In genomic region chr7:61982203-61982932, GRCm38 (mm10) we compare ENCODE assay signal across 8 mouse cellular contexts.
A peak's percentile ranks its signal among the peaks of the same experiment; 100 is the strongest.
DNase-seq lines count a peak whose midpoint lies in the region; ATAC-seq lines count a peak whose summit lies in the region.

No protein-coding gene starts in this region.

- H3K4me1 ChIP-seq in intestine, embryonic 15.5 days (replicated peaks): no peaks in the 10 kb centered on the region
- no peaks in the 10 kb centered on the region for H3K4me1 ChIP-seq in lung, embryonic 15.5 days

- no peaks in the 10 kb centered on the region for H3K27me3 ChIP-seq in intestine, embryonic 15.5 days (replicated peaks)
- no peaks in the 10 kb centered on the region for H3K27me3 ChIP-seq in lung, embryonic 15.5 days

- peak; percentile 86 for ATAC-seq in intestine, embryonic 15.5 days
- peak; percentile 95 for ATAC-seq in lung, embryonic 15.5 days (ENCODE audit: borderline replicate concordance, extremely low read depth, low FRiP score, low TSS enrichment)

- no peak overlapping the region for H3K4me2 ChIP-seq in intestine, embryonic 15.5 days (replicated peaks)
- H3K4me2 ChIP-seq in lung, embryonic 15.5 days: peak overlapping the region; percentile 24; the same call in 1 of the 2 replicates

- 34% methylated on average over 2 of the region's 2 CpGs for WGBS in intestine, embryonic 15.5 days
- WGBS in lung, embryonic 15.5 days: 32% methylated on average over 2 of the region's 2 CpGs

- H3K9ac ChIP-seq in intestine, embryonic 15.5 days: no peak overlapping the region
- H3K9ac ChIP-seq in lung, embryonic 15.5 days: no peak overlapping the region

- no peaks in the 10 kb centered on the region for H3K36me3 ChIP-seq in intestine, embryonic 15.5 days
- no peaks in the 10 kb centered on the region for H3K36me3 ChIP-seq in lung, embryonic 15.5 days

- no peaks in the 10 kb centered on the region for H3K9me3 ChIP-seq in intestine, embryonic 15.5 days
- no peaks in the 10 kb centered on the region for H3K9me3 ChIP-seq in lung, embryonic 15.5 days

- DNase-seq in kidney, postnatal 14 days: peak; percentile 11
- no peak for DNase-seq in kidney, postnatal 36 days
- DNase-seq in cerebellum, postnatal 10 days: peak; percentile 95 to 96
- DNase-seq in right cerebral cortex, postnatal 4 days: peak; percentile 48
- DNase-seq in thymus, postnatal 10 days (ENCODE audit: low spot score in 2 of 2): no peak
- no peak for DNase-seq in urinary bladder, postnatal 25 days (ENCODE audit: low spot score)

- no peak overlapping the region for H3K4me3 ChIP-seq in intestine, embryonic 15.5 days (replicated peaks)
- peak overlapping the region; percentile 23 for H3K4me3 ChIP-seq in lung, embryonic 15.5 days

- no peak overlapping the region for H3K27ac ChIP-seq in intestine, embryonic 15.5 days
- H3K27ac ChIP-seq in lung, embryonic 15.5 days: peak overlapping the region; percentile 39; the same call in 1 of the 2 replicates

Comparison
In these comparisons a context has a peak if more than half of its experiments do, and no peak if none do; other contexts are left out.
1. DNase-seq: peak in kidney, postnatal 14 days (single experiment), cerebellum, postnatal 10 days (2 of 2) and right cerebral cortex, postnatal 4 days (single experiment); none in kidney, postnatal 36 days (0 of 2), thymus, postnatal 10 days (0 of 2) and urinary bladder, postnatal 25 days (single experiment).